Mouse (Mus musculus) spleen, postnatal 10 days (tissue): ENCODE measurements around the gene Notch2.

ENCODE experiments used
- DNase-seq, 2 experiments: peaks; one replicate each; pipeline ENCODE4 v3.0.0; 2021 to 2022; ENCODE audit warnings: low spot score in 2 of 2

Gene Notch2

GRCm38 (mm10) chr3:97994818-97995217, 18.5 kb upstream of the Notch2 start:
- no peak for DNase-seq

DNA sequence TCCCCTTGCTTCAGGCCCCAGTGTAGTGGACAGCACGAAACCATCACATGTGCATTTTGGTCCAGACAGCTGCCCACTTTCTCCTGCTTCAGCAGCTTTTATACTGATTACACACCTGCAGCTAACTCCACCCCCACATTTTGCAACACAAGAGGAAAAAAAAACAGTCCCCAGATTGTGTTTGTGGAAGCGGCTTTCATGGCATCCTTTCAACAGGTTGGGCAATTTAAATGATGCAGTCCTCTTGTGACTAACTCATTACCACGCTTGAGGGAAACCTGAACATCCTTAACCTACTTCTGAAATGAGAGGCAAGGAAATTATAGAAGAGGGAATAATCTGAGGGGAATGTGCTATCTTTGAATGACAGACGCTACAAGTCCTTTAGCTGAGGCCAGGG, 15.0 kb upstream of the Notch2 start:
- no peak for DNase-seq

DNA sequence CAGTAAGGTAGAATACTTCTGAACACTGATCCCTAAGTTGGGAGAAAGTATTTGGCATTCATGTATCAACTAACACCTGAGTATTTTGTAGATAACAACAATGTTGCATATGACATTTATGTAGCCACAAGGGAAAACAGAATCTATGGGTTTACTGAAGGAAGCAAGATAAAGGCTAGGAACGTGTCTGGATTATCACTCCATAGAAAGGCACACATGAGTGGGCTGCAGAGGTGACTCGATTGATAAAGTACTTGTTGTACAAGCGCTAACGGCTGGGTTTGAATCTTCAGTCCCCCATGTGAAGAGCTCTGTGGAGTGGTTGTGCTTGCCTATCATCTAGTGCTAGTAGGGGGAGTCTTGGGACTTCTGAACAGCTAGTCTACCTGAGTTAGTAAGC, 9.8 kb upstream of the Notch2 start:
- no peak for DNase-seq

GRCm38 (mm10) chr3:98004231-98004630, 9.1 kb upstream of the Notch2 start:
- DNase-seq: no peak

DNA sequence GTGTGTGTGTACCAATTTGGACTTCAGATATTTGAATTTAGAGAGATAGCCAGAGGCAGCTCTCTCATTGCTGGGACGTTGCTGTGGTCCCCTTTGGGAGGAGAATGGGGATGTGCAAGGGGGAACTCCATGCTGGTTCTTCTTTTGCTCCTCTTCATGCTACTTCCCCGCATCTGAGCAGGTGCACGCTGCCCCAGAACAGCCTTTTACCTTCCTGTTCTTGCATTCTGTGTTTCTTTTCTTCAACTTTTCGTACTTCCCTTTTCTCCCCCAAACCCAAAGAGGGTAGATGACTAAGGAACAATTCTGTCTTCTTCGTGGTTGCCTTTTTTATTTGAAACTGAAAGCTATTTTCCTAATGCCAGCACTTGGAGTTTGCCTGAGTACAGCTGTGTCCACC, 8.0 kb upstream of the Notch2 start:
- DNase-seq: no peak

DNA sequence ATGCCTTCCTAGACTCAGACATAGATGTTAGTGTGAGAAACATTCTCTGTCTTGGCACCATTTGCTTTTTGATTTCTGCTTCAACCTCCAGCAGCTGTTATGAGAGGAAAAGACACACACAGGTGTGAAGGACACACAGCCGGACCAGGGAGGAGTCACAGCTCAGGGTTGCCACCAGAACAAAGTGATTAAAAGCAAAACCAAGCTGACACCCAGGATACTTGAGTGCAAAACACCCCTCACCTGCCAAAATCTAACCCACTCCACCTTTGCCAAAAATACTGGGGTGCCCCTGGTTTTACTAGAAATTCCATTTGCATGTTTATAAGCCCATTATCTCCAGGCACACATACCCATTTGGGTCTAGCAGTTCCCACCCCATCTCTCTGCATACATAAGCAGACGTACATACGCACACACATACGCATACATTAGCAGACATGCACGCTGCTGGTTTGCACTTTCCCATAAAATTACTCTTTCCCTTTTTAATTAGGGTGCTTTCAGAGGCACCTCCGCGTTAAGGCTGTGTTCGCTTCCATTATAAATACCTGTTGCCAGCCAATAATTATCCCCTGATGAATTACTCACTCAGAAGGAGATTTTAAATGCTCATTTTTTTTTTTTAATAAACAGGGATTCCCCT, 7.2 kb upstream of the Notch2 start:
- DNase-seq: no peak

DNA sequence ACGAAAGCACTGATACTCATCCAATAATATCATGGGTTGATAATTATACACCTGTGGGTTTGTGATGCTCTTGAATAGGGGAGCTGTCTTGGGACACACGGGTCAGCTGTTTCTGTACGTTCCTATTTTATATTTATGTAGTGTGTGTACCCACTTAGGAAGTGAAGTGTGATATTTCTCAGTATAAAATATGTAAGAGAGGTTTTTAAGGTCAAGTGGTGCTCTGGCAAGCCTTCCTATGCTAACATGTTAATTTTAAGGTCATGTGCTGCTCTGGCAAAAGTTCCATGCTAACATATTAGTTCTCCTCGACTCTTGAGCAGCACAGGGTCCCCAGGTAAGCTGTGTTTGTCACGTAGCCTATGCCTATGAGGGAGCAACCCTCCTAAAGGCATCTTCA, 6.4 kb upstream of the Notch2 start:
- DNase-seq: no peak

DNA sequence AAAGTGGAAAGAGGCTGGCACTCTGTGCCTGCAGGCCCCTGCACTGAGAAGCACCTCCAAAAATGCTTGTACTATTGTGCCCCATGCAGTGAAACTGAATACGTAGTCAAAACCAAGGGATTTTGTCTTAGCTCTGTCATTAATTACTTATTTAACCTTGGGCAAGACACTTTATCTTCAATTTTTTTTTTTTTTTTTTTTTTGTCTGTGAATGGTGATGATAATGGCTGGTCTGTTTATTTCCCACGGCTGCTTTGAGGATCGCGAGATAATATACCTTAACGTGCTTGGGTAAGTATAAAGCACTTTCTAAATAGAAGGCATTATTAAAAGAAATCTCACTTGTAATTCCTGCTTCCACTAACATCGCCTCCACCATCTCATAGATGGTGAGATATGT, 5.2 kb upstream of the Notch2 start:
- no peak for DNase-seq

- no peak for DNase-seq
Observed at GRCm38 (mm10) chr3:98009190-98009840, 4.0 kb upstream of the Notch2 start.

GRCm38 (mm10) chr3:98013086-98013400, 284 bp upstream of the Notch2 start:
- no peak for DNase-seq

- DNase-seq: peak in 1 of 2 experiments; percentile 12
Observed at GRCm38 (mm10) chr3:98015205-98016171, 2.2 kb downstream of the Notch2 start.

- peak in 1 of 2 experiments; percentile 8 for DNase-seq
Observed at GRCm38 (mm10) chr3:98016901-98017591, 3.7 kb downstream of the Notch2 start.

GRCm38 (mm10) chr3:98018187-98018586, 4.9 kb downstream of the Notch2 start:
- no peak for DNase-seq

GRCm38 (mm10) chr3:98020431-98021229, 7.3 kb downstream of the Notch2 start:
- DNase-seq: no peak

- DNase-seq: no peak
Observed at GRCm38 (mm10) chr3:98024288-98024848, 11.0 kb downstream of the Notch2 start.

- no peak for DNase-seq
Observed at GRCm38 (mm10) chr3:98025521-98025920, 12.2 kb downstream of the Notch2 start.

DNA sequence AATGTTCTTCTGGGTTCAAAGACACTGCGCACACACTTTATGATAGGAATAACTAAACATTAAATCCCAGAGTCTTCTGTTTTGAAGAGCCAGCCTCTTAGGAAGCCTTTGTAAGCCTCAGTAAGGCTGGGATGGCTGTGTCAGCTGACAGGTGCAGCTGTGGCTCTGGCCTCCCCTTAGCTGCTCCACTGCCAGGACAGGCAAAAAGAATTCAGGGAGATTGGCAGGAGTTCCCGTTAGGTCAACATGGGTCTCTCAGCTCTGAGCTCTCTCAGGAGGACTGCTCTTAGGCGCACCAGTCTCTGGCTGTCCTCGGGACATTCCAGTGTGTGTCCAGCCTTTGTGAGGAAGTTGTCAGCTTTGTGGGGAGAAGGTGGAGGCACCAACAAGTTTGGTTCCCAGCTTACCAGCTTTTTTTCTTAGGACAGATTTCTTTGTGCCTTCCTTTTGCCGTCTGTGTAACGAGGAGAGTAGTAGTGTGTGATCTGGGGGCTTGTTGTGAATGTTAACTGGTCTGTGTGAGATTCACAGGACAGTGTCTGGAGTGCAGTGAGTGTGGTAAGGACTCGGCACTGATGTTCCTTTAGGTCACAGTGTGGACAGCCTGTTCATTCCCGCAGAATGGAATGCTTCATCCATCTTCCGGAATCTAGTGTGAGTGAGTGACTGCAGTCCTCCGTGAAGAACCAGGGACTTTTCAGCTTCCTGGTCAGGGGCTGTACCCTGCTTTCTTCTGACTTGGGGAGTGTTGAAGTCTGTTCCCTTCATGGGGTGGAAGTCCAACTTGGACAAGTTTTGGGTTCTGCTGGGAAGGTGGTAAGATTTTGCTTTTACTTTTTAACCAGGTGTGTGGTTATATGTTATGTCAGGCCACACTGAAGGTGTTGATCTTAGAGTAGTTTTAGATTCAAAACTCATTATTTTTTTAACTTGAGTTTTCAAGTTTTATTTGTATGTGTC, 12.9 kb downstream of the Notch2 start:
- no peak for DNase-seq

GRCm38 (mm10) chr3:98027371-98027774, 14.0 kb downstream of the Notch2 start:
- DNase-seq: no peak

DNA sequence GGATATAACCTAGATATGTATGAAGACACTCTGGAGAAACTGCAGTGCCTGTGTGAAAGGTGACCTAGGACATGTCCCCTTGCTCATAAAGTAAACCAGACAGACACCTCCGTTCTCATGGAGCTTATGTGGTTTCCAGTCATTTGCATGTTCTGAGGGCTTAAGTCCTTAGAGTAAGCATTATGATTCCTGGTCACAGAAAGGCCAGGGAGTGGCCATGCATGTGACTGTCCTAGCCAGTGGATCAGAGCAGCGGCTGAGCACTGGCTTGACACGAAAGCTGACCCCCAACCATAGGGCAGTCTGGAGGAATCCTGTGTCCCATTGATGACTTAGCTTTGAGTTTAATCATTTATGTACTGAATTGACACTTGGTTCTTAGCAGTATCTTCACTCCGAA, 14.7 kb downstream of the Notch2 start:
- DNase-seq: no peak

GRCm38 (mm10) chr3:98028936-98029335, 15.6 kb downstream of the Notch2 start:
- no peak for DNase-seq
